Mouse (Mus musculus): ENCODE results near the gene Card11. TPM values are rescaled to one million over a fixed set of nuclear protein-coding genes. Genes with fewer than 3 reads are reported as not detected.

Gene Card11
- polyA plus RNA-seq, 1 experiment from 2014 or later, result 0.11 TPM

GRCm38 (mm10) chr5:140935848-140936247 is 64.5 kb downstream of the Card11 start:
- Histone ChIP-seq H3K27me3 (ENCODE audit: insufficient read depth, poor library complexity, severe bottlenecking) (peaks cover 9% of the 10 kb centered on the region; the same call in 1 of the 2 replicates), H3K27ac (no peak overlapping the region), H3K4me3 (no peak overlapping the region), H3K4me1 (peaks cover 4% of the 10 kb centered on the region; the same call in 1 of the 2 replicates), H3K9me3 (no peaks in the 10 kb centered on the region), H3K36me3 (no peaks in the 10 kb centered on the region)
- WGBS, result 85% methylated on average over 3 of the region's 3 CpGs
- no peak for DNase-seq (ENCODE audit: low spot score)

- no peak for DNase-seq (ENCODE audit: low spot score)
- 78% methylated on average over 9 of the region's 9 CpGs for WGBS
- Histone ChIP-seq H3K27me3 (ENCODE audit: insufficient read depth, poor library complexity, severe bottlenecking) (peaks cover 9% of the 10 kb centered on the region; the same call in 1 of the 2 replicates), H3K4me1 (no peaks in the 10 kb centered on the region), H3K36me3 (no peaks in the 10 kb centered on the region), H3K4me3 (no peak overlapping the region), H3K9me3 (no peaks in the 10 kb centered on the region), H3K27ac (no peak overlapping the region)
These were observed 65.6 kb downstream of the Card11 start for GRCm38 (mm10) chr5:140934639-140935315.

- no peak for DNase-seq (ENCODE audit: low spot score)
- H3K36me3 ChIP-seq, result no peaks in the 10 kb centered on the region
- H3K4me1 ChIP-seq, result 0 out of 2 replicates have a peak, but pooled peaks cover 3% of the 10 kb centered on the region
- no peaks in the 10 kb centered on the region for H3K9me3 ChIP-seq
- H3K27ac ChIP-seq, result no peak overlapping the region
- no peaks in the 10 kb centered on the region for H3K27me3 ChIP-seq (ENCODE audit: insufficient read depth, poor library complexity, severe bottlenecking)
- 60% methylated on average over 5 of the region's 5 CpGs for WGBS
- no peak overlapping the region for H3K4me3 ChIP-seq
These were observed 68.7 kb downstream of the Card11 start for GRCm38 (mm10) chr5:140931523-140932229.

GRCm38 (mm10) chr5:140918519-140918918 is 81.9 kb downstream of the Card11 start:
- Histone ChIP-seq H3K36me3 (no peaks in the 10 kb centered on the region), H3K27ac (no peak overlapping the region), H3K4me1 (no peaks in the 10 kb centered on the region), H3K4me3 (no peak overlapping the region), H3K9me3 (peaks cover 10% of the 10 kb centered on the region), H3K27me3 (ENCODE audit: insufficient read depth, poor library complexity, severe bottlenecking) (no peaks in the 10 kb centered on the region)
- 92% methylated on average over 1 of the region's 1 CpGs for WGBS
- DNase-seq (ENCODE audit: low spot score), result no peak

GRCm38 (mm10) chr5:140917807-140918206 is 82.6 kb downstream of the Card11 start:
- no peak overlapping the region for H3K4me3 ChIP-seq
- H3K36me3 ChIP-seq, result no peaks in the 10 kb centered on the region
- H3K27me3 ChIP-seq (ENCODE audit: insufficient read depth, poor library complexity, severe bottlenecking), result no peaks in the 10 kb centered on the region
- no peak overlapping the region for H3K27ac ChIP-seq
- no peak for DNase-seq (ENCODE audit: low spot score)
- H3K4me1 ChIP-seq, result no peaks in the 10 kb centered on the region
- 88% methylated on average over 1 of the region's 1 CpGs for WGBS
- peaks cover 10% of the 10 kb centered on the region for H3K9me3 ChIP-seq

GRCm38 (mm10) chr5:140910841-140911240 is 89.5 kb downstream of the Card11 start:
- 0 out of 2 replicates have a peak, but pooled peaks cover 7% of the 10 kb centered on the region for H3K9me3 ChIP-seq
- 93% methylated on average over 5 of the region's 5 CpGs for WGBS
- H3K27me3 ChIP-seq (ENCODE audit: insufficient read depth, poor library complexity, severe bottlenecking), result no peaks in the 10 kb centered on the region
- 0 out of 2 replicates have a peak, but pooled peaks cover 5% of the 10 kb centered on the region for H3K4me1 ChIP-seq
- no peak overlapping the region for H3K4me3 ChIP-seq
- DNase-seq (ENCODE audit: low spot score), result no peak
- H3K36me3 ChIP-seq, result no peaks in the 10 kb centered on the region
- H3K27ac ChIP-seq, result no peak overlapping the region

- H3K4me1 ChIP-seq, result no peaks in the 10 kb centered on the region
- no peaks in the 10 kb centered on the region for H3K36me3 ChIP-seq
- no peak overlapping the region for H3K4me3 ChIP-seq
- no peaks in the 10 kb centered on the region for H3K9me3 ChIP-seq
- WGBS, result 78% methylated on average over 13 of the region's 13 CpGs
- no peaks in the 10 kb centered on the region for H3K27me3 ChIP-seq (ENCODE audit: insufficient read depth, poor library complexity, severe bottlenecking)
- H3K27ac ChIP-seq, result no peak overlapping the region
- DNase-seq (ENCODE audit: low spot score), result no peak
These were observed 99.5 kb downstream of the Card11 start for GRCm38 (mm10) chr5:140900866-140901265.

- H3K9me3 ChIP-seq, result no peaks in the 10 kb centered on the region
- H3K4me3 ChIP-seq, result peak overlapping the region; percentile 43
- no peak overlapping the region; the same call in 1 of the 2 replicates for H3K27ac ChIP-seq
- DNase-seq (ENCODE audit: low spot score), result no peak
- peaks cover 14% of the 10 kb centered on the region for H3K27me3 ChIP-seq (ENCODE audit: insufficient read depth, poor library complexity, severe bottlenecking)
- peaks cover 17% of the 10 kb centered on the region for H3K4me1 ChIP-seq
- H3K36me3 ChIP-seq, result no peaks in the 10 kb centered on the region
- 31% methylated on average over 10 of the region's 10 CpGs for WGBS
These were observed 109.3 kb downstream of the Card11 start for GRCm38 (mm10) chr5:140891080-140891479.

- DNase-seq (ENCODE audit: low spot score), result no peak
- Histone ChIP-seq H3K36me3 (no peaks in the 10 kb centered on the region), H3K4me3 (no peak overlapping the region), H3K27ac (peak overlapping the region; percentile 52; the same call in 1 of the 2 replicates), H3K4me1 (peaks cover 20% of the 10 kb centered on the region), H3K27me3 (ENCODE audit: insufficient read depth, poor library complexity, severe bottlenecking) (peaks cover 14% of the 10 kb centered on the region), H3K9me3 (no peaks in the 10 kb centered on the region)
- WGBS, result 60% methylated on average over 14 of the region's 14 CpGs
These were observed 110.3 kb downstream of the Card11 start for GRCm38 (mm10) chr5:140890050-140890449.

GRCm38 (mm10) chr5:140889539-140889938 is 110.8 kb downstream of the Card11 start:
- Histone ChIP-seq H3K36me3 (no peaks in the 10 kb centered on the region), H3K9me3 (no peaks in the 10 kb centered on the region), H3K27me3 (ENCODE audit: insufficient read depth, poor library complexity, severe bottlenecking) (peaks cover 14% of the 10 kb centered on the region), H3K27ac (no peak overlapping the region), H3K4me1 (peaks cover 25% of the 10 kb centered on the region), H3K4me3 (no peak overlapping the region)
- DNase-seq (ENCODE audit: low spot score), result no peak
- 43% methylated on average over 8 of the region's 8 CpGs for WGBS

- Histone ChIP-seq H3K4me1 (peaks cover 26% of the 10 kb centered on the region), H3K27ac (no peak overlapping the region; the same call in 1 of the 2 replicates), H3K4me3 (no peak overlapping the region), H3K36me3 (no peaks in the 10 kb centered on the region), H3K27me3 (ENCODE audit: insufficient read depth, poor library complexity, severe bottlenecking) (peaks cover 14% of the 10 kb centered on the region), H3K9me3 (no peaks in the 10 kb centered on the region)
- WGBS, result 63% methylated on average over 8 of the region's 8 CpGs
- DNase-seq (ENCODE audit: low spot score), result no peak
These were observed 112.5 kb downstream of the Card11 start for GRCm38 (mm10) chr5:140887871-140888270.

- no peak for DNase-seq (ENCODE audit: low spot score)
- H3K4me3 ChIP-seq, result 0 out of 2 replicates have a peak overlapping the region, but pooled peaks have one; percentile 1
- H3K4me1 ChIP-seq, result peaks cover 17% of the 10 kb centered on the region; the same call in 1 of the 2 replicates
- no peaks in the 10 kb centered on the region for H3K9me3 ChIP-seq
- no peaks in the 10 kb centered on the region for H3K36me3 ChIP-seq
- H3K27me3 ChIP-seq (ENCODE audit: insufficient read depth, poor library complexity, severe bottlenecking), result peaks cover 10% of the 10 kb centered on the region
- 34% methylated on average over 13 of the region's 13 CpGs for WGBS
- H3K27ac ChIP-seq, result peak overlapping the region; percentile 59
These were observed 115.4 kb downstream of the Card11 start for GRCm38 (mm10) chr5:140884966-140885365.

- no peak for DNase-seq (ENCODE audit: low spot score)
- H3K36me3 ChIP-seq, result no peaks in the 10 kb centered on the region
- H3K4me1 ChIP-seq, result peaks cover 9% of the 10 kb centered on the region; the same call in 1 of the 2 replicates
- H3K9me3 ChIP-seq, result no peaks in the 10 kb centered on the region
- 73% methylated on average over 4 of the region's 4 CpGs for WGBS
- no peak overlapping the region for H3K4me3 ChIP-seq
- H3K27me3 ChIP-seq (ENCODE audit: insufficient read depth, poor library complexity, severe bottlenecking), result peaks cover 7% of the 10 kb centered on the region
- H3K27ac ChIP-seq, result no peak overlapping the region
These were observed 118.0 kb downstream of the Card11 start for GRCm38 (mm10) chr5:140882391-140882790.
